Mouse (Mus musculus) liver, embryonic 12.5 days (tissue): ENCODE results near the gene Stard13. TPM values are rescaled to one million over a fixed set of nuclear protein-coding genes. Genes with fewer than 3 reads are reported as not detected.
A peak's percentile ranks its signal among the peaks of the same experiment; 100 is the strongest.

Experiments used
- ATAC-seq: fragments of 200-750 bp; cut with Nextera tagmentation; 2 replicates; pipeline ENCODE4 v1.8.0; 2017; ENCODE audit warnings: moderate number of reproducible peaks, mild to moderate bottlenecking, moderate library complexity
- H3K27ac ChIP-seq: fragments of 300-500 bp; sonication (generic); 2 replicates; pipeline ENCODE4 v1.5.1; 2016; ENCODE audit warnings: mild to moderate bottlenecking
- H3K27me3 ChIP-seq: fragments of 300-500 bp; sonication (generic); replicated peaks from 2 replicates; pipeline ENCODE4 v1.6.1; 2016; ENCODE audit warnings: mild to moderate bottlenecking, moderate library complexity
- H3K36me3 ChIP-seq: fragments of 300-500 bp; sonication (generic); 2 replicates; pipeline ENCODE4 v1.6.1; 2016; ENCODE audit warnings: mild to moderate bottlenecking, moderate library complexity
- H3K4me1 ChIP-seq: fragments of 300-500 bp; sonication (generic); 2 replicates; pipeline ENCODE4 v1.6.1; 2016
- H3K4me2 ChIP-seq: fragments of 300-500 bp; sonication (generic); 2 replicates; pipeline ENCODE4 v1.6.1; 2016; ENCODE audit warnings: mild to moderate bottlenecking, moderate library complexity
- H3K4me3 ChIP-seq: fragments of 300-500 bp; sonication (generic); 2 replicates; pipeline ENCODE4 v1.5.1; 2016; ENCODE audit warnings: mild to moderate bottlenecking, moderate library complexity
- H3K9ac ChIP-seq: fragments of 300-500 bp; sonication (generic); 2 replicates; pipeline ENCODE4 v1.6.1; 2016; ENCODE audit warnings: mild to moderate bottlenecking, moderate library complexity
- H3K9me3 ChIP-seq: fragments of 300-500 bp; sonication (generic); replicated peaks from 2 replicates; pipeline ENCODE4 v1.6.1; 2016; ENCODE audit warnings: mild to moderate bottlenecking, moderate library complexity
- WGBS: fragments of 180-500 bp; shearing (Covaris S2); methylation state at CpG from one replicate; pipeline ENCODE4 v1.1.7; 2016; ENCODE audit not compliant: insufficient replicate concordance; 5-methylcytosine and 5-hydroxymethylcytosine counted together
- polyA plus RNA-seq: library from polyadenylated mRNA; unstranded; fragments of >200 nt; fragmentation: Nextera tagmentation; extraction: Ambion mirVana; gene quantifications from 2 replicates; pipeline ENCODE4 v1.2.1, GENCODE M21; 2016

The Stard13 gene
- polyA plus RNA-seq, 1 experiment from 2014 or later = 1.3 TPM

GRCm38 (mm10) chr5:151248084-151248483, 14.4 kb upstream of the Stard13 start:
- ATAC-seq = no peak
- 58% methylated on average over 2 of the region's 2 CpGs for WGBS
- no peaks in the 10 kb centered on the region for H3K36me3 ChIP-seq
- peak overlapping the region; percentile 63 for H3K27ac ChIP-seq
- peak overlapping the region; percentile 37 for H3K4me2 ChIP-seq
- no peak overlapping the region for H3K9ac ChIP-seq
- no peaks in the 10 kb centered on the region for H3K9me3 ChIP-seq
- no peak overlapping the region for H3K4me3 ChIP-seq
- no peaks in the 10 kb centered on the region for H3K27me3 ChIP-seq
- H3K4me1 ChIP-seq = peaks cover 37% of the 10 kb centered on the region

DNA sequence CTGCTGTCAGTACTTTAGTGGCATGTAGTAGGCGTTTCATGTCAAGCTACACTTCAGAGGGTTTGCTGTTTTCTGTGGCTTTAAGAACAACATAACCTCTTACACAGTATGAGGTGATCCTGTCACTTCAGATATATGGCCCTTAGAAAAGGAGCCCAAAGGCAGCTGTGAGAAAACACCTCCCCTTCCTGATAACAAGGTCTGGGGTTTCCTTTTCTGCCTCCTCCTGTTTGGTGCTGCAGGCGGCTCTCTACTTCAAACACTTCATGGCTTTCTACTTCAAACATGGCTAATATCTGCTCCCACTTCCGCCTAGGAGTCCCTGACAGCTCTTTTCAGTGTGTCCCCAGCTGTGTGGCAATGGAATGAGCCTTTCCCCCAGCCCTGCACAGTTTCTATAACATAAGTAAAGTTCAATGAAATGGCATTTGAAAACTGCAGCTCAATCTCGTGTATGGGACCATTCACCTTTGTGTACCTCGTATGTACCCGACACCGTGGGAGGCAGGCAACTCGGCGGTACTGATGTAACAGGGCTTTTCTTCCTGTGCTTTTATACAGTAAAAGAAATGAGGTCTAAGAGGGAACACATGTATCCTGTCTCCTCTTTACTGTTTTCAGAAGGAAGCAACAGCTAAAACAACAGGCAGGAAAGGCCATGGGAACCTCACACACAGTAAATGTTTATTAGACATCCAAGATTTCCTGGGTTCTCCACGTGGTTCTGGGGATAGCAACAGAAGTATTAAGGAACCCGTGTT, 13.7 kb upstream of the Stard13 start:
- H3K9me3 ChIP-seq = no peaks in the 10 kb centered on the region
- H3K36me3 ChIP-seq = no peaks in the 10 kb centered on the region
- no peak overlapping the region for H3K4me3 ChIP-seq
- 0 out of 2 replicates have a peak overlapping the region, but pooled peaks have one; percentile 63 for H3K27ac ChIP-seq
- H3K4me2 ChIP-seq = peak overlapping the region; percentile 33; the same call in 1 of the 2 replicates
- 42% methylated on average over 11 of the region's 11 CpGs for WGBS
- peak; percentile 47; the same call in 1 of the 2 replicates for ATAC-seq
- no peak overlapping the region for H3K9ac ChIP-seq
- H3K27me3 ChIP-seq = no peaks in the 10 kb centered on the region
- peaks cover 37% of the 10 kb centered on the region for H3K4me1 ChIP-seq

DNA sequence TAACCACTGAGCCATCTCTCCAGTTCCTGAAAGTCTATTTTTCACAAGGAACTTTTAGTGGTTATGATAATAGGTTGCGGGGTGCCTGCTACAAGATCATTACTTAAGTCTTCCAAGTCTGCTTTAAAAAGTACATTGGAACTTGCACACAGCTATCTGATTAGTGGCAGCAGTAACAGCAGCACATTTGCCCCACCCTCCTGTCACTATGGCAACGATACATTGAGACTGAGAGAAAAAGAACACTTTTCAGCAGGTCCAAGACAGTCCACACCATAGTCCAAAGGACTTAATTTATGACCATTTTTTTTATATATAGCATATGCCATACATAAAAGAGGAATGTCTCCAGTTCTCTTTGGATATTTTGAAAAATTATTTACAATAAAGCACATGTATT, 12.7 kb upstream of the Stard13 start:
- no peaks in the 10 kb centered on the region for H3K9me3 ChIP-seq
- H3K27ac ChIP-seq = no peak overlapping the region
- peaks cover 37% of the 10 kb centered on the region for H3K4me1 ChIP-seq
- WGBS = 75% methylated on average over 2 of the region's 2 CpGs
- H3K4me3 ChIP-seq = no peak overlapping the region
- peak; percentile 29; the same call in 1 of the 2 replicates for ATAC-seq
- no peaks in the 10 kb centered on the region for H3K27me3 ChIP-seq
- H3K9ac ChIP-seq = no peak overlapping the region
- H3K4me2 ChIP-seq = no peak overlapping the region
- no peaks in the 10 kb centered on the region for H3K36me3 ChIP-seq

GRCm38 (mm10) chr5:151245571-151245970, 11.9 kb upstream of the Stard13 start:
- Histone ChIP-seq H3K9ac (no peak overlapping the region), H3K4me1 (peaks cover 37% of the 10 kb centered on the region), H3K36me3 (no peaks in the 10 kb centered on the region), H3K4me2 (no peak overlapping the region), H3K4me3 (no peak overlapping the region), H3K27me3 (no peaks in the 10 kb centered on the region), H3K9me3 (no peaks in the 10 kb centered on the region), H3K27ac (no peak overlapping the region)
- ATAC-seq = no peak
- 74% methylated on average over 5 of the region's 5 CpGs for WGBS

GRCm38 (mm10) chr5:151238730-151239129, 5.1 kb upstream of the Stard13 start:
- Histone ChIP-seq H3K4me2 (no peak overlapping the region), H3K9me3 (no peaks in the 10 kb centered on the region), H3K4me3 (no peak overlapping the region), H3K27me3 (peaks cover 14% of the 10 kb centered on the region), H3K4me1 (no peaks in the 10 kb centered on the region; the same call in 1 of the 2 replicates), H3K9ac (no peak overlapping the region), H3K27ac (no peak overlapping the region), H3K36me3 (no peaks in the 10 kb centered on the region)
- ATAC-seq = no peak
- 56% methylated on average over 9 of the region's 9 CpGs for WGBS

DNA sequence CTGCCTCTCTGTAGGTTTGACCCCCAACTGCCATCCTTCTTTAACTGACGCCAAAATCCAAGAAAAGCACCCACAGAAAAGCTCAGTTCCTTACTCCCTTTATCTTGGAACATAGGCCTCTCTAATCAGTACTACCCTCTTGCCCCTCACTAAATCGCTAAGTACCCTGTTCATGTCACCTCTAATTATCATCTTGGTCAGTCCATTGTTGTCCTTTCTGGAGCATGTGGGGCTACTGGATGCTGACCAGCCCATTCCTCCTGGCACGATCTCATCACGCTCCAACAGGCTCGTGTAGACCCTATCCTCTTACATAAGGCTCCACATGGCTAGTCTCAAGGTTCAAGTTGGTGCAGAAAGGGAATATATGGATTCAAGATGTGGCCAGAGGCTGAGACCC, 2.8 kb upstream of the Stard13 start:
- peaks cover 33% of the 10 kb centered on the region for H3K27me3 ChIP-seq
- WGBS = 55% methylated on average over 5 of the region's 5 CpGs

DNA sequence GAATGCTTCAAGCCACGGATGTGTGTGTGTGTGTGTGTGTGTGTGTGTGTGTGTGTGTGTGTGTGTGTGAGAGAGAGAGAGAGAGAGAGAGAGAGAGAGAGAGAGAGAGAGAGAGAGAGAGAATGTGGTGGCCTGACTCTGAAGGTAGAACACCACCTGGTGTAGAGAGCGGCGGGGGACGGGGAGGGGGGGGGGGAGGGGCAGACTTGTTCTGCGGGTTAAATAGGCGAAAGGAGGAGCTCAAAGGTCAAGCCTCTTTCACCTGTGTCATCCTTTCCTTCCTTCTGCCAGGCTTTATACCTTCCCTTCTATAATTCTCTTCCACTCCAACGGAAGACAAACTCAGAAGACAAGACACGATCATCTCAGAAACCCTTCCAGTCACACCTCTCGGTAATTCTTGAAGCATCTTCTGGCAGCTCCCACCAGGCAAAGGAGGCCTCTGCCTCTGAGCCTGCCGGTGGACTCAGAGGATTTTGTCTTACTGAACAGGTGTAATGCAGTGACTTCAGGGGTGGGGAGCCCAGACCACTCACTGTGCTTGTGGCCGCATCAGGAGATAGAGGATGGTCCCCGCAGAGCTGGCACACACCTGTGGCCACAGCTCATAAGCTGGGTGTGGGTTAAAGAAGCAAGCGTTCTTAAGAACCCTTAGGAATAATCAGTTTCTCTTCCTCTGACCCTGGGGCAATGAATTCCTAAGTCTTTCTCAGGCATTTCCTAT, 898 bp downstream of the Stard13 start:
- peaks cover 33% of the 10 kb centered on the region for H3K27me3 ChIP-seq
- H3K36me3 ChIP-seq = no peaks in the 10 kb centered on the region
- ATAC-seq = no peak
- H3K27ac ChIP-seq = no peak overlapping the region
- no peaks in the 10 kb centered on the region; the same call in 1 of the 2 replicates for H3K4me1 ChIP-seq
- H3K9ac ChIP-seq = no peak overlapping the region
- no peaks in the 10 kb centered on the region for H3K9me3 ChIP-seq
- WGBS = 26% methylated on average over 12 of the region's 13 CpGs
- H3K4me3 ChIP-seq = peak overlapping the region; percentile 49
- H3K4me2 ChIP-seq = peak overlapping the region; percentile 72

More for the DNA sequence above, 2.8 kb upstream of the Stard13 start:
- no peak overlapping the region for H3K27ac ChIP-seq
- H3K36me3 ChIP-seq = no peaks in the 10 kb centered on the region
- H3K9me3 ChIP-seq = no peaks in the 10 kb centered on the region
- no peak overlapping the region for H3K4me3 ChIP-seq
- H3K4me2 ChIP-seq = no peak overlapping the region
- no peak overlapping the region for H3K9ac ChIP-seq
- no peak for ATAC-seq
- H3K4me1 ChIP-seq = no peaks in the 10 kb centered on the region; the same call in 1 of the 2 replicates

GRCm38 (mm10) chr5:151231861-151232260, 1.8 kb downstream of the Stard13 start:
- H3K27me3 ChIP-seq = peaks cover 33% of the 10 kb centered on the region
- H3K36me3 ChIP-seq = no peaks in the 10 kb centered on the region
- no peak overlapping the region for H3K9ac ChIP-seq
- ATAC-seq = no peak
- no peak overlapping the region for H3K4me2 ChIP-seq
- H3K27ac ChIP-seq = no peak overlapping the region
- WGBS = 72% methylated on average over 7 of the region's 7 CpGs
- no peaks in the 10 kb centered on the region; the same call in 1 of the 2 replicates for H3K4me1 ChIP-seq
- no peaks in the 10 kb centered on the region for H3K9me3 ChIP-seq
- H3K4me3 ChIP-seq = no peak overlapping the region

DNA sequence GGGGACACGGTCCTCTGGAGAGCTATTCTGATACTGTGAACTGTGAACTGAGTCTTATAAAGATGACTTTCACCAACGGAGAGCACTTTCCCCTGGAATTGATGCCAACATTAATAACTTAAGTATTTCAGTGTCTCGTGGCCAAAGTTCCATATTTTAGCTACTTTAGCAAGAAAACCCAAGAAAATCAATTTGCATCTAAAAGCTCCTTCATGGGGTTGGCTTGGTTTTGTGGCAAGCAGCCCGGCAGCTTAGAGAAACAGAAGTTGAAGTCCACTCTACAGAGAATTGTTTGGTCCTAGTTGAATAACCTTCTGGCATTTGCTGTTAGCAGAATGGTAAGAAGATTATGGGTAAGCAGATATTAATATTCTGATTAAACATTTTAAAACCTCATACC, 2.2 kb downstream of the Stard13 start:
- 66% methylated on average over 4 of the region's 4 CpGs for WGBS
- no peaks in the 10 kb centered on the region for H3K36me3 ChIP-seq
- no peak for ATAC-seq
- H3K27ac ChIP-seq = no peak overlapping the region
- H3K4me2 ChIP-seq = no peak overlapping the region
- H3K4me1 ChIP-seq = no peaks in the 10 kb centered on the region; the same call in 1 of the 2 replicates
- no peak overlapping the region for H3K4me3 ChIP-seq
- peaks cover 30% of the 10 kb centered on the region for H3K27me3 ChIP-seq
- H3K9me3 ChIP-seq = no peaks in the 10 kb centered on the region
- no peak overlapping the region for H3K9ac ChIP-seq

- Histone ChIP-seq H3K4me2 (no peak overlapping the region), H3K27me3 (peaks cover 26% of the 10 kb centered on the region), H3K27ac (no peak overlapping the region), H3K9ac (no peak overlapping the region), H3K9me3 (no peaks in the 10 kb centered on the region), H3K36me3 (no peaks in the 10 kb centered on the region), H3K4me1 (no peaks in the 10 kb centered on the region; the same call in 1 of the 2 replicates), H3K4me3 (no peak overlapping the region)
- 72% methylated on average over 4 of the region's 4 CpGs for WGBS
- ATAC-seq = no peak
These were observed 3.2 kb downstream of the Stard13 start for GRCm38 (mm10) chr5:151230427-151230826.

- WGBS = 64% methylated on average over 13 of the region's 13 CpGs
These were observed 5.2 kb downstream of the Stard13 start for GRCm38 (mm10) chr5:151228367-151229005.

More at GRCm38 (mm10) chr5:151228367-151229005, 5.2 kb downstream of the Stard13 start:
- ATAC-seq = no peak
- Histone ChIP-seq H3K4me3 (no peak overlapping the region), H3K9ac (no peak overlapping the region), H3K27ac (no peak overlapping the region), H3K27me3 (peaks cover 16% of the 10 kb centered on the region), H3K4me2 (no peak overlapping the region), H3K9me3 (no peaks in the 10 kb centered on the region), H3K36me3 (no peaks in the 10 kb centered on the region), H3K4me1 (no peaks in the 10 kb centered on the region)
